Mouse (Mus musculus): ENCODE measurements around the gene Nbeal2. TPM values are rescaled to one million over a fixed set of nuclear protein-coding genes. Genes with fewer than 3 reads are reported as not detected.

Nbeal2 gene
- total and polyA plus RNA-seq, 3 experiments, result 9.3 to 17.2 TPM; not detected in 1

GRCm38 (mm10) chr9:110685187-110685586 lies 31.2 kb upstream of the Nbeal2 start:
- Histone ChIP-seq H3K9me3 (replicated peaks; ENCODE audit: insufficient read depth, low read length) (no peaks in the 10 kb centered on the region), H3K36me3 (ENCODE audit: control insufficient read depth in 1 of 2, insufficient read depth in 2 of 2, low read length in 2 of 2) (peaks cover 0 to 12% of the 10 kb centered on the region in 2 experiments; a peak in 2 of 4 replicates), H3K27me3 (ENCODE audit: control insufficient read depth in 1 of 2, insufficient read depth in 2 of 2, low read length in 2 of 2) (no peaks in the 10 kb centered on the region), H3K4me3 (ENCODE audit: control insufficient read depth in 1 of 2, insufficient read depth in 1 of 2, low read depth in 2 of 2, low read length in 2 of 2) (no peak overlapping the region), H3K79me2 (ENCODE audit: control insufficient read depth, insufficient read depth, low read length, poor library complexity) (peaks cover 8% of the 10 kb centered on the region), H3K9ac (ENCODE audit: control insufficient read depth, low read depth, low read length, poor library complexity, severe bottlenecking) (no peak overlapping the region), H3K27ac (ENCODE audit: control insufficient read depth, low read depth, low read length) (no peak overlapping the region), H3K4me1 (ENCODE audit: control insufficient read depth in 1 of 2, insufficient read depth in 2 of 2, low read length in 2 of 2) (peaks cover 0 to 20% of the 10 kb centered on the region in 2 experiments; a peak in 2 of 4 replicates)
- no peak for TF ChIP-seq GATA1 (IDR thresholded peaks at IDR 0.05; ENCODE audit: low read depth, low read length)
- no peak for TF ChIP-seq POLR2A (IDR thresholded peaks at IDR 0.05; ENCODE audit: control insufficient read depth in 1 of 2, insufficient read depth in 1 of 2, low read depth in 1 of 2, low read length in 2 of 2, poor library complexity in 1 of 2)
- no peak for TF ChIP-seq KAT2A (conservative IDR thresholded peaks at IDR 0.05; ENCODE audit: low read depth, low read length)
- no peak for TF ChIP-seq SMC3 (IDR thresholded peaks at IDR 0.05; ENCODE audit: low read depth, low read length)
- TF ChIP-seq MAX (IDR thresholded peaks at IDR 0.05; ENCODE audit: low read length), result no peak
- no peak for TF ChIP-seq CHD1 (IDR thresholded peaks at IDR 0.05; ENCODE audit: low read depth, low read length)
- no peak for TF ChIP-seq POLR2AphosphoS2 (IDR thresholded peaks at IDR 0.05; ENCODE audit: low read length)
- no peak for TF ChIP-seq GABPA (IDR thresholded peaks at IDR 0.05; ENCODE audit: low read depth, low read length)
- TF ChIP-seq MAFK (IDR thresholded peaks at IDR 0.05; ENCODE audit: borderline replicate concordance, low read depth, low read length), result no peak
- TF ChIP-seq SIN3A (IDR thresholded peaks at IDR 0.05; ENCODE audit: low read length), result no peak
- no peak for TF ChIP-seq BHLHE40 (IDR thresholded peaks at IDR 0.05; ENCODE audit: borderline replicate concordance, low read depth, low read length)
- DNase-seq (ENCODE audit: low read depth, low spot score), result no peak

GRCm38 (mm10) chr9:110684100-110684831 lies 30.3 kb upstream of the Nbeal2 start:
- Histone ChIP-seq H3K36me3 (ENCODE audit: control insufficient read depth in 1 of 2, insufficient read depth in 2 of 2, low read length in 2 of 2) (peaks cover 0 to 12% of the 10 kb centered on the region in 2 experiments; a peak in 2 of 4 replicates), H3K4me1 (ENCODE audit: control insufficient read depth in 1 of 2, insufficient read depth in 2 of 2, low read length in 2 of 2) (peaks cover 0 to 20% of the 10 kb centered on the region in 2 experiments; a peak in 2 of 4 replicates), H3K27me3 (ENCODE audit: control insufficient read depth in 1 of 2, insufficient read depth in 2 of 2, low read length in 2 of 2) (no peaks in the 10 kb centered on the region), H3K79me2 (ENCODE audit: control insufficient read depth, insufficient read depth, low read length, poor library complexity) (peaks cover 8% of the 10 kb centered on the region), H3K4me3 (ENCODE audit: control insufficient read depth in 1 of 2, insufficient read depth in 1 of 2, low read depth in 2 of 2, low read length in 2 of 2) (no peak overlapping the region), H3K27ac (ENCODE audit: control insufficient read depth, low read depth, low read length) (no peak overlapping the region), H3K9ac (ENCODE audit: control insufficient read depth, low read depth, low read length, poor library complexity, severe bottlenecking) (no peak overlapping the region), H3K9me3 (replicated peaks; ENCODE audit: insufficient read depth, low read length) (no peaks in the 10 kb centered on the region)
- DNase-seq (ENCODE audit: low read depth, low spot score), result peak; percentile 54
- TF ChIP-seq ETS1 (IDR thresholded peaks at IDR 0.05; ENCODE audit: low read depth, low read length) (no peak), MAZ (IDR thresholded peaks at IDR 0.05; ENCODE audit: low read depth, low read length) (no peak)

- Histone ChIP-seq H3K9ac (ENCODE audit: control insufficient read depth, low read depth, low read length, poor library complexity, severe bottlenecking) (no peak overlapping the region), H3K36me3 (ENCODE audit: control insufficient read depth in 1 of 2, insufficient read depth in 2 of 2, low read length in 2 of 2) (peaks cover 0 to 12% of the 10 kb centered on the region in 2 experiments; a peak in 2 of 4 replicates), H3K27me3 (ENCODE audit: control insufficient read depth in 1 of 2, insufficient read depth in 2 of 2, low read length in 2 of 2) (no peaks in the 10 kb centered on the region), H3K27ac (ENCODE audit: control insufficient read depth, low read depth, low read length) (no peak overlapping the region), H3K4me3 (ENCODE audit: control insufficient read depth in 1 of 2, insufficient read depth in 1 of 2, low read depth in 2 of 2, low read length in 2 of 2) (no peak overlapping the region), H3K9me3 (replicated peaks; ENCODE audit: insufficient read depth, low read length) (no peaks in the 10 kb centered on the region), H3K79me2 (ENCODE audit: control insufficient read depth, insufficient read depth, low read length, poor library complexity) (peaks cover 8% of the 10 kb centered on the region), H3K4me1 (ENCODE audit: control insufficient read depth in 1 of 2, insufficient read depth in 2 of 2, low read length in 2 of 2) (peaks cover 0 to 20% of the 10 kb centered on the region in 2 experiments; a peak in 2 of 4 replicates)
- DNase-seq (ENCODE audit: low read depth, low spot score), result no peak
- TF ChIP-seq POLR2A (IDR thresholded peaks at IDR 0.05; ENCODE audit: control insufficient read depth in 1 of 2, insufficient read depth in 1 of 2, low read depth in 1 of 2, low read length in 2 of 2, poor library complexity in 1 of 2), result no peak
- TF ChIP-seq TCF12 (IDR thresholded peaks at IDR 0.05; ENCODE audit: low read depth, low read length), result no peak
- no peak for TF ChIP-seq CHD1 (IDR thresholded peaks at IDR 0.05; ENCODE audit: low read depth, low read length)
- TF ChIP-seq EP300 (IDR thresholded peaks at IDR 0.05; ENCODE audit: low read depth in 1 of 2, low read length in 2 of 2), result no peak
- TF ChIP-seq HCFC1 (IDR thresholded peaks at IDR 0.05; ENCODE audit: low read depth, low read length), result no peak
- TF ChIP-seq GABPA (IDR thresholded peaks at IDR 0.05; ENCODE audit: low read depth, low read length), result no peak
- no peak for TF ChIP-seq SIN3A (IDR thresholded peaks at IDR 0.05; ENCODE audit: low read length)
Observed at GRCm38 (mm10) chr9:110683574-110684099, 29.7 kb upstream of the Nbeal2 start.
